21 mouse cellular contexts compared by ENCODE assay signal in genomic region chr10:66891811-66892210, GRCm38 (mm10).
DNase-seq lines count a peak whose midpoint lies in the region; ATAC-seq lines count a peak whose summit lies in the region.
"Had no signal": no experiment of that assay in that cellular context is flagged by ENCODE, and none has a peak within 500 bp of the region (broad histone marks: within the 10 kb centered on the region; RNA-seq: fewer than 3 reads in every experiment).

No protein-coding gene starts in this region.

- peaks cover 2% of the 10 kb centered on the region for H3K4me1 ChIP-seq in hindbrain, embryonic 13.5 days (replicated peaks)
- H3K4me1 ChIP-seq: forebrain, embryonic 13.5 days; forebrain, embryonic 15.5 days had no signal

- no peak overlapping the region for H3K4me3 ChIP-seq in hindbrain, embryonic 13.5 days
- H3K4me3 ChIP-seq: embryonic facial prominence, embryonic 10.5 days; embryonic facial prominence, embryonic 12.5 days; forebrain, embryonic 13.5 days; forebrain, embryonic 15.5 days had no signal

- H3K9ac ChIP-seq in hindbrain, embryonic 13.5 days: no peak overlapping the region
- H3K9ac ChIP-seq: embryonic facial prominence, embryonic 12.5 days; forebrain, embryonic 13.5 days; forebrain, embryonic 15.5 days; forebrain, postnatal 0 days had no signal

- no peak for ATAC-seq in hindbrain, embryonic 13.5 days (ENCODE audit: low FRiP score)
- ATAC-seq: activated CD4-positive, CD25-positive, alpha-beta regulatory T cell, adult 4 months; forebrain, embryonic 13.5 days; forebrain, embryonic 15.5 days; forebrain, postnatal 0 days; Patski had no signal

- no peaks in the 10 kb centered on the region for H3K36me3 ChIP-seq in hindbrain, embryonic 13.5 days
- H3K36me3 ChIP-seq: embryonic facial prominence, embryonic 10.5 days; embryonic facial prominence, embryonic 12.5 days; forebrain, embryonic 15.5 days had no signal

- H3K27ac ChIP-seq in hindbrain, embryonic 13.5 days: no peak overlapping the region
- H3K27ac ChIP-seq: embryonic facial prominence, embryonic 10.5 days; embryonic facial prominence, embryonic 12.5 days; forebrain, embryonic 13.5 days; forebrain, embryonic 15.5 days had no signal

- H3K4me2 ChIP-seq in hindbrain, embryonic 13.5 days: no peak overlapping the region
- H3K4me2 ChIP-seq: embryonic facial prominence, embryonic 12.5 days; forebrain, embryonic 13.5 days; forebrain, embryonic 15.5 days had no signal

- DNase-seq in 3134 (ENCODE audit: extremely low read depth, insufficient read length, low spot score): peak; percentile 34
- peak; percentile 21 for DNase-seq in 416B (ENCODE audit: low read depth)
- DNase-seq in NIH3T3 (ENCODE audit: low read depth): peak; percentile 69
- no peak for DNase-seq in B cell, adult 2 months
- no peak for DNase-seq in left cerebral cortex, adult 11 months (ENCODE audit: low spot score)
- DNase-seq: adrenal gland, adult 8-10 months; adrenal gland, postnatal 14 days; adrenal gland, postnatal 36 days; cerebellum, adult 11-12 months; cerebellum, adult 2 months; cerebellum, adult 9-10 months; cerebellum, postnatal 10 days; cerebellum, postnatal 25 days; forebrain, postnatal 0 days had no signal

- H3K9me3 ChIP-seq in hindbrain, embryonic 13.5 days: no peaks in the 10 kb centered on the region
- H3K9me3 ChIP-seq: embryonic facial prominence, embryonic 10.5 days; forebrain, embryonic 13.5 days; forebrain, embryonic 15.5 days had no signal

- no peaks in the 10 kb centered on the region for H3K27me3 ChIP-seq in hindbrain, embryonic 13.5 days
- H3K27me3 ChIP-seq: embryonic facial prominence, embryonic 12.5 days; forebrain, embryonic 13.5 days; forebrain, embryonic 15.5 days; Patski had no signal

- 90% methylated on average over 1 of the region's 1 CpGs for WGBS in hindbrain, embryonic 13.5 days

Comparison
In these comparisons a context has a peak if more than half of its experiments do, and no peak if none do; other contexts are left out.
1. DNase-seq: peak in 3134 (single experiment), 416B (single experiment) and NIH3T3 (single experiment); none in B cell, adult 2 months (0 of 2) and left cerebral cortex, adult 11 months (single experiment).